Mouse (Mus musculus): ENCODE results near the gene Setd5.

The Setd5 gene

DNA sequence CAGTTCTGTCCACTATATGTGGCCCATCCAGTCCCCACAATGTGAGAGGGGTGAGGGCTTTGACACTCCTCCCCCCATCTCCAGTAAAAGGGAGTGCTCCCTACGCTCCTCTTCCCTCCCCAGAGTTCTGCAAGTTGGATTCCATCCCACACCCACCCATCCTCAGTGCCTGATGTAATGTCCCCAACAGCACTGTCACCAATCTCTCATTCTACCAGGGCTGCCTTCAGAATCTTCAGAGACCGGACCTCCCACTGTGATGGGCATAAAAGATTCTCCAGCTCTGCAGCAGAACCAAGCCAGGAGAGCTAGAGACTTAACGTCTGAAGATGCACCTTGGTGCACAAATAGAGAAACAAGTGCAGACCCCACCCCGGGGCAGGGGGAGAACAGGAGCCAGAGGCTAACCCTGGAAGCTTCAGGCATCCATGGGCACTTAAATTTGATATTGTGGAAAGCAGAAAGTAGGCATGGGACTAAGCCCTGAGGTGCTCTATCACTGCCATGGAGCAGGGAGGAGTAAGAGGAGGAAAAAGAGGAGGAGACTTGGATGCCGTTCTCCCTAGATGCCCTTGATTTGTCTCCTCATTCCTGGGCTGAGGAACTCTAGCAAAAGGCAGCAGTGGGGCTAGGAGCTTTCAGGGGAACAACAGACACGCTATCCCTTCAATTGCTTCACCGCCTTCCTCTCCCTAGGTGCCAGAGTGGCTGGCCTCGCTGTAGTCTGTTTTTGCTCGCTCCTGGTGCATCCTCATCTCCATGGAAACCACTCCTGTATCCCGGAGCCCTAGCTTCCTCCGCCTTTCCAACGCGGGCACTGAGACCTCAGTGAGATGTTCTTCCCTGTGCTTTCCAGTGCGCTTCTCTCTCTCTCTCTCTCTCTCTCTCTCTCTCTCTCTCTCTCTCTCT lies 101.4 kb downstream of the Setd5 start:
- DNase-seq (ENCODE audit: low read depth, low spot score): no peak
- no peaks in the 10 kb centered on the region for H3K27me3 ChIP-seq (ENCODE audit: control insufficient read depth, insufficient read depth, low read length, poor library complexity, severe bottlenecking)
- H3K36me3 ChIP-seq (ENCODE audit: control insufficient read depth, insufficient read depth, low read length, poor library complexity, severe bottlenecking): no peaks in the 10 kb centered on the region

DNA sequence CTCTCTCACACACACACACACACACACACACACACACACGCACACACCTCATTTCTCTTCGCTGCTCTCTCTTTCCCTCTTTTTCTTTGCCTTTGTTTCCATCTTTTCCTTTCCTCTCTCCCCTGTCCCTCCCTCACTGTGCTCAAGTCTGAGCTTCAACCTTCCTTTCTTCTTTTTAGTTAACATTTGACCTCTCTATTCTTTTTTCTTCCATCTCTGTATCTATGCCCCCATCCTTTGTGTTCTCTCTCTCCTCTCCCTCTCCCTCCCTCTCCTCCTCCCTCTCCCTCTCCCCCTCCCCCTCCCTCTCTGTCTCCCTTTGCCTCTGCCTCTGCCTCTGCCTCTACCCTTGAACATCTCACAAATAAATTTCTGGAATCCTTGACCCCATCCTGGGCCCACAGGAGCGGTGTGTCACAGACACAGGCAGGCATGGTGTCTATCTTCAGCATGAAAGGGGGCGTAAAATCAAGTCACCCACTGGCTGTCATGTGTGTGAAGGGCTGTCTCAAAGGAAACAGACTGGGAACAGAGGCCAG lies 102.1 kb downstream of the Setd5 start:
- DNase-seq (ENCODE audit: low read depth, low spot score): no peak
- no peaks in the 10 kb centered on the region for H3K36me3 ChIP-seq (ENCODE audit: control insufficient read depth, insufficient read depth, low read length, poor library complexity, severe bottlenecking)
- no peaks in the 10 kb centered on the region for H3K27me3 ChIP-seq (ENCODE audit: control insufficient read depth, insufficient read depth, low read length, poor library complexity, severe bottlenecking)

DNA sequence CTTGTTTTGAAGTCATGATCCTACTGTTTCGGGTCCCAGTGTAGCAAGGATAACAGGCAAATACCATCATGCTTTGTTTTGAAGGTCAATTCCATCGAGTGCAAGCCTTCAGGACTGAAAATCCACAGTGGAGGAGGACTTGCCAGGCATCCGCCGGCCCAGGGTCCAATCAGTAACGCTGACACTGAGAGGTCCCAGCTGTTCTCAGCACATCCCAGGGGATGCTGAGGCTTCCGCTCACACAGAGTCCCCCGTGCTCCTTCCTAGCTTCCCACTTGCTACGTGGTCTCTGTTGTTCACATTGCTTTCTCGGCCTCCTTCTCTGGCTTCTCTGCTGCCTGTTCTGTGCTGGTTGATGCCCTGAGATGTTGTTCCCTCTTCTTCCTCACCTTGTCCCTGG lies 107.0 kb downstream of the Setd5 start:
- no peaks in the 10 kb centered on the region for H3K27me3 ChIP-seq (ENCODE audit: control insufficient read depth, insufficient read depth, low read length, poor library complexity, severe bottlenecking)
- no peaks in the 10 kb centered on the region for H3K36me3 ChIP-seq (ENCODE audit: control insufficient read depth, insufficient read depth, low read length, poor library complexity, severe bottlenecking)
- no peak for DNase-seq (ENCODE audit: low read depth, low spot score)

DNA sequence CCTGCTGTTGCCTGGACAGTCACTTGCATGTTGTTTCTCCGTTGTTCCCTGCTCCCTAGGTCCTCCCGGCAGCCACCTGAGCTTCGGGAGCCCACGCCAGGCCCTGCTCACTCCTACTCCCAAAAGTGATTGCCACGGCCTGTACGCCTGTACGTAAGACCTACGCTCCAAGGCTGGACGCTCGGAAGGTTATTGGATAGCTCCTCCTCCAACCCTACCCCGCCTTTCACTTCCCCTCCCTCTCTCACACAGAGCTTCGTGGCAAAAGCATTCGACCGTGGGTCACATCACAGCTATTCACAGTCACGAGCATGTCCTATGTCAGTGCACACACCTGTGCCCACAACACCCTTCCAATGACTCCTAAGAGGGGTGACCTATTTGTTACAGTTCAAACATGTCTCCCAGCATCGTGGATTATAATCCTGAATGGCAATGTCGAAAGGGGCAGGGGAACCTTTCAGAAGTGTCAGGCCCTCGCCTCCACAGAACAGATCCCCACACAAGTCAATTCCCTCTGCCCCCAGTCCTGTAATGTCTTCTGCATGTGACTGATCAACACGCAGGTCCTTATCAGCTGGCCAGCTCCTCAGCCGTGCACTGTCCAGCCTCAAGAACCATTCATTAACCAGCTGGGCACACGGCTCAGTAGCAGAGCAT lies 107.8 kb downstream of the Setd5 start:
- Histone ChIP-seq H3K36me3 (ENCODE audit: control insufficient read depth, insufficient read depth, low read length, poor library complexity, severe bottlenecking) (no peaks in the 10 kb centered on the region), H3K27me3 (ENCODE audit: control insufficient read depth, insufficient read depth, low read length, poor library complexity, severe bottlenecking) (no peaks in the 10 kb centered on the region)
- peak; percentile 21 for DNase-seq (ENCODE audit: low read depth, low spot score)

DNA sequence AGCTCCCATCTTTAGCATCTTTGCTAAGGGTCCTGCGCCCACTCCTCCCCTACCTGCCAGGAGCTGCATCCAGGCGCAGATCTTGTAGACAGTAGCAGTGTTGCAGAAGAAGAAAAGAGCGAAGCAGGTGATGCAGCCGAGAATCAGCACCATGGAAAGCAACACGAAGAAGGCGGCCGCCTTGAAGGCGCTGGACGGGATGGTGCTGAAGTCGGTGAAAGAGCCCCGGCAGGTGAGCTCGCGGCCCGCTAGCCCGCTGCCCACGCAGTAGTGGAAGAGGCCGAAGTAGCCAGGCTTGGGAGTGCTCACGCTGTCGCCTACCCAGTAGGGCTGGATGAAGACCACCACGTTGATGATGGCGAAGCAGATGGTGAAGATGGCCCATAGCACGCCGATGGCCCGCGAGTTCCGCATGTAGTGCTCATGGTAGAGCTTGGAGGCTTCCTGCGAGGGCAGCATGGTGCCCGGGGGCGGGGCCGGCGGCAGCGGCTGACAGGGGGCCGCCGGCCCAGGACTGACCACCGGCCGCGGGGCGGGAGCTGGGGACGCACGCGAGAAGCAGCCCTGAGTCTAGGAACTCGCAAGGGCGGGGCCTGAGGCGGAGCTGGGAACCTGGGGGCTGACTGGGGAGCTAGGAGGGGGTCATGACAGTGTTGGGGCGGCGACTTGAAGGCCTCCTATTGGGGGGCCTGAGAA lies 116.7 kb downstream of the Setd5 start:
- DNase-seq (ENCODE audit: low read depth, low spot score): peak; percentile 56
- Histone ChIP-seq H3K27me3 (ENCODE audit: control insufficient read depth, insufficient read depth, low read length, poor library complexity, severe bottlenecking) (no peaks in the 10 kb centered on the region), H3K36me3 (ENCODE audit: control insufficient read depth, insufficient read depth, low read length, poor library complexity, severe bottlenecking) (no peaks in the 10 kb centered on the region)

DNA sequence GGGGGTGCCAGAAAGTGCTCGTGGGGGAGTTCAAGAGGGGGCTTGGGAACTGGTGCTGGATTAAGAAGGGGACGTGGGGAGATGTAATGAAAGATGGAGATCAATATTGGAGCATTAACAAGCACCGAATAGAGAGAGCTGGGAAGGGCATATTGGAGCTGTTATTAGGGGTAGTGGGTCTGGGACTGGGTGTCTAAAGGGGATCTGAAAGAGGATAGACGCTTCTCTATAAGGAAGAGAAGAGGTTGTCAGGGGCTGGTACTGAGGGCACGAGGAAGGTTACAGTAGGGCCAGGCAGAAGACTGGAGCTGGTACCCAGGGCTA lies 117.3 kb downstream of the Setd5 start:
- H3K27me3 ChIP-seq (ENCODE audit: control insufficient read depth, insufficient read depth, low read length, poor library complexity, severe bottlenecking): no peaks in the 10 kb centered on the region
- no peaks in the 10 kb centered on the region for H3K36me3 ChIP-seq (ENCODE audit: control insufficient read depth, insufficient read depth, low read length, poor library complexity, severe bottlenecking)
- DNase-seq (ENCODE audit: low read depth, low spot score): no peak

DNA sequence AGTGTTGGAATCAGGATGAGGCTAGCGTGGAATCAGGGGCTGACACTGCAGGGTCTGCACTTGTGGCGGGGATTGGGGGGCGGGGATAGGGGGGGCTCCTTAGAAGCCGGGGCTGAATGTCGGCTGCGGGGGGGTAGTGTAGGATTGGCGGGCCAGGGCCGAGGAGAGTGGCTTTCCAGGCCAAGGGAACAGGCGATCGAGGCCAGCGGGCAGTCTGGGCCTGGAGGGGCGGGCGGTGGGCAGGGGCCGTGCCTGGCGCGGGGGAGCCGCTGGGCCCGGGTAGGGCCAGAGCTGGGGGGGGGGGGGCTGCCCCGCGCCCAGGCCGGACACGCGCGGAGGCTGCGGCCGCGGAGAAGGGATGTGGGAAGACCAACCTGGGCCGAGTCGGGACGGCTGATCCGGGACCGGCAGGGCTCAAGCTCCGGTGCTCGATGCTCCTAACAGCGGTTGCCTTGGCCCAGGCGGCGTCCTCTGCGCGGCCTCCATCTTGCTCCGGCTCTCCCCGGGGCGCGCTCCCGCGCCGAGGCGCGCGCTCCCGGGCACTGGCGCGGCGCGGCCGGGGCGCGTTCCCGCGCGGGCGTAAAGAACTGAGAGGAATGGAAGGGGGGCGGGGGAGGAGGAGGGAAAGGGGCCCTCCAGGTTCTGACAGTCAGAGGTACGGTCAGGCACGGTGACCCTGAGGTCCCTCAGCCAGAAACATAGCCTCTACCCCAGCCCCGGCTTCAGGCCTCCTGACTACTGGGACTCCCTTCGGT lies 117.9 kb downstream of the Setd5 start, which contains the start of gene Lhfpl4:
Gene Lhfpl4 (minus strand): TSS at position 544 of the 755 bp plus-strand sequence.
- Histone ChIP-seq H3K36me3 (ENCODE audit: control insufficient read depth, insufficient read depth, low read length, poor library complexity, severe bottlenecking) (no peaks in the 10 kb centered on the region), H3K27me3 (ENCODE audit: control insufficient read depth, insufficient read depth, low read length, poor library complexity, severe bottlenecking) (no peaks in the 10 kb centered on the region)
- no peak for DNase-seq (ENCODE audit: low read depth, low spot score)

DNA sequence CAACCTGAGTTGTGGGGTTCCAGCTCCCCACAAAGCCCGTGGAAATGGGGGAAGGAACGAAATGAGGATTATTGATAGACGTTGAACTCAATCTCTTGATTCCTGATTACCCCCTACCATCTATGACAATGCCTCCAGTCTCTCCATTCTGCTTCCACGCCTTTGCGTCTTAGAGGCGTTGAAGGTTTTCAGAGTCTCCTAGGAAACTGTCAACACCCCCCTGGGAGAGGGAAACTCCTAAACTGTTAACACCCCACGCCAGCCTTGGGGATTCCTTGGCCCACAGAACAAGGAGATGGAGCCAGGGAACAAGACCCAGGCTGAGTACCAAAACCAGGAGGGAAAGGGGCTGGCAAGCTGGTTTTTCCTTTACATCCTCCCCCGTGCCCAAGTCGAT lies 118.4 kb downstream of the Setd5 start:
- no peaks in the 10 kb centered on the region for H3K27me3 ChIP-seq (ENCODE audit: control insufficient read depth, insufficient read depth, low read length, poor library complexity, severe bottlenecking)
- H3K36me3 ChIP-seq (ENCODE audit: control insufficient read depth, insufficient read depth, low read length, poor library complexity, severe bottlenecking): no peaks in the 10 kb centered on the region
- DNase-seq (ENCODE audit: low read depth, low spot score): no peak

Measured in splenic B cell, adult 2 months (primary cell).